Mouse (Mus musculus) liver, embryonic 16.5 days (tissue): ENCODE measurements around the gene Atp10b. TPM values are rescaled to one million over a fixed set of nuclear protein-coding genes. Genes with fewer than 3 reads are reported as not detected.

Experiments
- polyA plus RNA-seq: library from polyadenylated mRNA; unstranded; fragments of >200 nt; fragmentation: Nextera tagmentation; extraction: Ambion mirVana; gene quantifications from 2 replicates; pipeline ENCODE4 v1.2.1, GENCODE M21; 2015

The Atp10b gene
- polyA plus RNA-seq, 1 experiment from 2014 or later = 0.02 TPM

Other genes starting within 250 kb of the Atp10b start
- not detected in 2 replicates for gene Gm9972, start 114.1 kb upstream of the Atp10b start, polyA plus RNA-seq